Mouse (Mus musculus): ENCODE results near the gene Slc27a2. TPM values are rescaled to one million over a fixed set of nuclear protein-coding genes. Genes with fewer than 3 reads are reported as not detected.

Slc27a2 gene
- total RNA-seq, 2 experiments from 2014 or later, result 10.2 to 40.8 TPM

DNA sequence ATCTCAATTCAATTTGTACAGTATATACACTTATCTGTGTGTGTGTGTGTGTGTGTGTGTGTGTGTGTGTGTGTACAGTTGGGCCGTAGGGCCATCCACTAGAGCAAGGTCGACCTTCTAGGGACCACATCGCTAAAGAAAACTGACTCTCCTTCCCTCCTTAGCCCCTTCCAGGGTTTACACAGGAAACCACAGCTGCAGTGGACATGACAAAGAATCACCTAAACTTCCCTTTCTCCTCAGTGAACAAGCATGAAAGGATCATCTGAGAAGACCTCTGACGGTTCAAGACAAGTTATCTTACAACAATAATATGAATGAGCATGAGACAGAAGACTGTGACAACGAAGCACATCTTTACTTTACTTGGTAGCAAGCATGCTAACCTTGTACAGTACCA, 311 bp upstream of the Slc27a2 start:
- no peak for DNase-seq

DNA sequence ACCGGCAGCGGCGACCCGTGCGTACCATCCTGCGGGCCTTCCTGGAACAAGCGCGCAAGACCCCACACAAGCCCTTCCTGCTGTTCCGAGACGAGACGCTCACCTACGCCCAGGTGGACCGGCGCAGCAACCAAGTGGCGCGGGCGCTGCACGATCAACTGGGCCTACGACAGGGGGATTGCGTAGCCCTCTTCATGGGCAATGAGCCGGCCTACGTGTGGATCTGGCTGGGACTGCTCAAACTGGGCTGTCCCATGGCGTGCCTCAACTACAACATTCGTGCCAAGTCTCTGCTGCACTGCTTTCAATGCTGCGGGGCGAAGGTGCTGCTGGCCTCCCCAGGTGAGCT, 1.1 kb downstream of the Slc27a2 start:
- no peak for DNase-seq

DNA sequence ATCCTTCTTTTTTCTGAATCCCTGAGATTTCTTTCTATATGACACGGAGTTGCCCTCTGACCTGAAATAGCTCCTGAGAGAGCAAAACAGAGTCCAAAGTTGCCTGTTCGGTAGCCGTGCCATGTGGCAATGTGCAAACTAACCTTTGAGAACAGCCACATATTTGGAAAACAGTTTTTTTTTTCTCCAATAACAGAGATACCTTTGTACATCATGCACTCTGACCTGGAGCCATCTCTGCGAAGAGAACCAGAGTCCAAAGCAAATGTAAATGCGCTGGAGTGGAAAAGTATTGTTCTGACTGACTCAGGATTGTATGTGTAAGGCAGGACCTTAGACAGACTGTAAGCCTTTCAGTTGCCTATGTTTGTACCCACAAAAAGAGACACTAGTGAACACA, 3.3 kb downstream of the Slc27a2 start:
- no peak for DNase-seq

DNA sequence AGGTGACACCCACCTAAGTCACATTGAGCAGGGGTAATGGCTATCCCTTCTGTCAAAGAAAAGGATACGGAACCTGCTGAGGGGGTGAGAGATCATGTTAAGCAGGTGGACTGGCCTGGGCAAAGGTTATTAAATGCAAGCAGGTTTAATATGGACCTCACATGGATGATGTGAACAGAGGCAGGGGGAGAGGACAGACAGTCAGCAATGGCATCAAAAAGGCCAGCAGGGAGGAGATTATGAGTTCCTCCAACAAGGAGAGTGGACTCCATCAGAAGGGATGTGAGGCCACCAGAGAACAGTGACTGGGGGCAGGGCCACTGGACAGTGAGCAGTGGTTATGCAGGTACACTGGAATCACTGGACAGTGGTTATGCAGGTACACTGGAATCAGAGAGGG, 7.9 kb downstream of the Slc27a2 start:
- no peak for DNase-seq

DNA sequence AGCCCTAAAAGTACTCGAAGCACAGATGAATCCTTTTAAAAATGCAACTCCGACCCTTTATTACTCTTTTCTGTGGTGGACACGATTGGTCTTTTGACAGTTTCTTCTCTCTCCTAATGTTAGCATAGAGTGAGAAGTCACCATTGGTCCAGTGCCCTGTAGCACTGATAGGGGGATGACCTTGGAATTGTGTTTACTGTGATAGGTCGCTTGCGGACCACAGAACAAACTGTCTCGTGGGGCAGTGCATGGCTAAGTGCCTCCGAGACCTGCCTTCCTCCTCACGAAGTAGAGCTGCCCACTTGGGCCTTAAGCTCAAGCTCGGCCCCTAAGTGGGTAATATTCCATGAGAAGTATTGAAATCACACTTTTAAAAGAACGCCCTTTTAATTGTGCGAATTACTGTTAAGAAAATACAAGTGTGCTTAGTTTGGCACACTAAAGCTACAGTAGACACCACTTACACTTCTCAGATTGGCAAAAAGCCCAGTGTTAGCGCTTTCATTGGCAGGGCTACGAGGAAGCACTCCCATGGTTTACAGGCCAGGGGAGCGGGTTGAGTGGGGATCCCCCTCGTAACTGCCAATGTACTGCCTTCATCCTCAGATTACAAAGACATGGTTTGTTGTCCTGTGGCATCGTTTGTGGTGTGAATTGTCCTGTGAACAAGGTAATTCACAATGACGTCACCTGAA, 11.4 kb downstream of the Slc27a2 start:
- DNase-seq, result peak in 1 of 2 experiments; percentile 19

DNA sequence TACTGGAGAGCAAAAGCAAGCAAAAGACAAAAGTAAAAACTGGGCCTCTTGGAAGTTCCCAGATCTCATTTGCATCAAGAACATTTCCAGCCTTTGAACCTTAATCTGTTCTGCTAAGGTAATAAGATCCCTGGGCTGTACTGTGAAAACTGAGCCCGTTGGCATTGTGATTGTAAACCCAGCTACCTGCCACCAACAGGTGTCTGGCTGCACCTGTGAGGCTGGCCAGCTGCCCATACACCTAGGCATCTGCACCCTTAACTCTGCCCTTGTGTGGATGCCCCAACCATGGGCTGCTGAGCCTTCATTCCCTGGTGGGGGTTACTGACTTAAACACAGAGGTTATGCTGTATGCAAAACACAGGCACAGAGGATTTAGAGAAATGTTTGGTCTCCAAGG, 20.0 kb downstream of the Slc27a2 start:
- DNase-seq, result no peak

DNA sequence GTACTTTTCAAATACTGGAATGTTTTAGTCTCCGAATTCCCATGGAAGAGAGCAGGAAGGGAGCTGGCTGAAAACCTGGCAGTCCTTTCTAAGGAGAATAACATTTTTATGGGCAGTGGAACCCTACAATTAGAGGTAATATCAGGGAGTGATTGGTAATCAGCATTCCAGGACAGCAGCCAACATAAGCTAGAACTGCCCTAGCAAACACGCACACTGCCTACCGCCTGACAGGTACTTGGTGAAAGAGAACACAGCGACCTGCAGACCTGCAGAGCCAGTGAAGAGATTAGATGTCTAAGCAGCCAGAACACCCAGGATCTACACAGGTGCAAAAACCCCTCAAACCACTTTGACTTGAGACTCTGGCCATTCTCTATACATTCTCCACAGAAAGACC, 20.5 kb downstream of the Slc27a2 start:
- DNase-seq, result no peak

DNA sequence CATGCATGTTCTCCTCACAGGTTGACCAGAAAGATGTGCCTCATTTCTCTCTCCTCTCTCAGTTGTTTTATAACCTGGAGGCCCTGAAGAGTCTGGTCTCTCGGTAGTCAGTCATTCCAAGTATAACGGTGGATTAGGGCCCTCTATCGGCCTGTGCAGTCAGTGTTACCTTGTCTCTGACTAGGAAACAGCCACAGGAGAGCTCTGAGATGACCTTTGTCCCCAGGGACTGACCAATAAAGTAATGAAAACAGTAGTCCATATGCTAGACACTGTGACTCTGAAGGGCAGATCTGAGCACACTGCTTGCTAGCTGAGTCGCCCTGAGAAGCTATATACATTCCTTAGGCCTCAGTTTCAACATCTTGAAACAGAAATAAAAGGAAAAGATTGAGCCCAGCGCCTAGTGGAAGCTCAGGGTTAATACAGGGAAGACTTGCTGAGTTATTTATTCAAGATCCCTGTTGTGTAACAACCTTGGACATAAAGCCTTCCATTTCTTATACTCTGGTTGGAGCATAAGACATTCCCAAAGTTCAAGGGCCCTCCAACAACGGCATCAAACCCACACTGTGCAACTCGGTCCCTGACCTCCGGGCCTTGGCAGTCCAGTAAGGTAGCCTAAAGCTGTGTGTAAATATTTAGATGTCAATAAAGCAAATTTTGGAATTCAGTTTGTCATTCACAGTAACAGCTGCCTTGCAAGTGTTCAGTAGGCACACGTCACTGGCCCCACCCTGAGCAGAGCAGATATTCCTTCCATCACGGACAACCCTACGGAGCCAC, 23.4 kb downstream of the Slc27a2 start:
- DNase-seq, result no peak

DNA sequence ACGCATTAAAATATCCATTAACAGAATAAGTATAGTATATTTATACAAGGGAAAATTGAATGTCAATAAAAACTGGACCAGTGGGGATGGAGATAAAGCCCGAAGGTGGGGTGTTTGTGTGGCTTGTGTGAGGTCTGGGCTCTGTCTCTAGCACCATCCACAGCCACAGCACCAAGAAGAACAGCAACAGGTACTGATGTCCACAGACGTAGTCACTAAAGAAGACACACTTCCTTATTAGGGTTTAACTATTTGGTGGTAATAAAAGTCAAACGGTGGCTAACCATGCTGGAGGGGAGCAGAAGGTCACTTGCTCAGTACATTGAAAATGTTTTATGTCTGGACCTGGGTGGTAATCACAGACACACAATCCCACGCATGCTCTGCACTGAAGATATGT, 25.2 kb downstream of the Slc27a2 start:
- DNase-seq, result no peak

DNA sequence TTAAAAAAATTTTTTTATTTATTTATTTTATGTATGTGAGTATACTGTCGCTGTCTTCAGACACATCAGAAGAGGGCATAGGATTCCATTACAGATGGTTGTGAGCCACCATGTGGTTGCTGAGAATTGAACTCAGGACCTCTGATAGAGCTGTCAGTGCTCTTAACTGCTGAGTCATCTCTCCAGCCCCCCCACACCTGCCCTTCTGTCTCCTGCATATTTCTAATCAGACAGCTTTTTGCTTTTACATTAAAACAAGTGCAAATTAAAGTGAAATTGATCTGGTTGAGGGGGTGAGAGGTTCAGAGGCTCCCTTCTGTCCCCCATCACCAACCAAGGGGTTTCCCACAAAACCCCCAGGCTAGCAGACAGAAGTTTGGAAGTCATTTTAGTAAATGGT, 27.1 kb downstream of the Slc27a2 start:
- DNase-seq, result no peak

DNA sequence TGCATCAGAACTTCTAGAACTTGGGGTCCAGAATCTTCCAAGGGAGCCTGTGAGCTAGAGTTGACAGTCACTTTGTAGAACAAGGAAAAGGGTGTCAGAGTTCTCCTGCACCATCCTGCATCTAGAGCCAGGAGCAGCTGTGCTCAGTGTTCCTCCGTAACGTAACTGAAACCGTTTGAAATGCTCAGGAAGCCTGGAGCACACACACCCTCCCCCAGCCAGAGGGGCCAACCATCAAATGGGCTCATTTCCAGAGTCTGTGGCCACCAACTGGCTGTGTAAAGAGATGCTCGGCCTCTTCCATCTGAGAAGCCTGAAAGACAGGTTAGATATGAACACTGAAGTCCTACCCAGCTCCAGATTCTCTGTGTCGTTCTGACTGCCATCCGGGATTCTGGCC, 31.8 kb downstream of the Slc27a2 start:
- DNase-seq, result no peak

DNA sequence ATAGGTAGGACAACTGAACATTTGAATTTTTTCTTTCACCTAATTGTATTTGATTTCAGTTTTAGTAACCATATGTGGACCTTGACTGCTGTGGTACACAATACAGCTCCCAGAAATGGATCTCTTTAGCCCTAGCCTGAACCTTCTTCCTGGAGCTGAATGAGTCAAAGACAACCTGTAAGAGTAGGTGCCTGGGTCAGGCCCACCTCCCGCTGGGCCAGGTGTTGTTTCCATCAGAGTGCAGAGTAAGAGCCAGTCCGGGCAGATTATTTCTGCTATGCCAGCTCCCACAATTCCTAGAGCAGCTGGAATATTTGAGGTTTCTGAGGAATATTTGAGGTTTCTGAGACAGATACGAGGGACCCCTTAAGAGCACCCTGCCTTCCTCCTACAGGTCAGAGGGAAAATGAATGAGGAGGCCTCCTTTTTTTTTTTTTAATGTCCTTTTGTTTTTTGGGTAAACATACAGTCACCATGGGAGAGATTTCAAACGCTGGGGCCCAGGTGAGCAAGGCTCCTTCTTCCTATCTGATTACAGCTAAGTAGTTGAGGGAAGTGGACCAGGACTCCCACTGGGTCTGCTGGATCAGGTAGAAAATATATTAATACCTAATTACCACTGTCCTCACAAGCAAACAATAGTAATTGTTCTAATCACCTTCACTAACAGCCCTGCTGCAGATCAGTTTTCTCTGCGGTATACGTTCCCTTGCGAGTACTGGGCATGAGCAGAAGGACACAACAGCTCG, 32.6 kb downstream of the Slc27a2 start:
- DNase-seq, result no peak

DNA sequence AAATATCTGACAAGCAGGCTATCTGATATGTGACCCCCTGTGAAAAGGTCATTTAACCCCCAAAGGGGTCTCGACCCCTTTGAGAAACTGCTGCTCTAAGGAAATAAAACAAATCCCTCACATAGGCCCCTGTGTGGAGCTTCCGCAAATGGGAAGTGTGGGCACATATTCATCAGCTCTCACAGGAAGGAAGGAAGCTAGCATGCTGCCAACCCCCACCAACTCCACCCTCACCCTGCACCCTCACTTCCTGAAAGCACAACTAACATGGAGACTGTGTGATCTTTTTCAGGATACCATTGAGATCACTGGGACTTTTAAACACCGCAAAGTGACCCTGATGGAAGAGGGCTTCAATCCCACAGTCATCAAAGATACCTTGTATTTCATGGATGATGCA, 35.3 kb downstream of the Slc27a2 start:
- no peak for DNase-seq

DNA sequence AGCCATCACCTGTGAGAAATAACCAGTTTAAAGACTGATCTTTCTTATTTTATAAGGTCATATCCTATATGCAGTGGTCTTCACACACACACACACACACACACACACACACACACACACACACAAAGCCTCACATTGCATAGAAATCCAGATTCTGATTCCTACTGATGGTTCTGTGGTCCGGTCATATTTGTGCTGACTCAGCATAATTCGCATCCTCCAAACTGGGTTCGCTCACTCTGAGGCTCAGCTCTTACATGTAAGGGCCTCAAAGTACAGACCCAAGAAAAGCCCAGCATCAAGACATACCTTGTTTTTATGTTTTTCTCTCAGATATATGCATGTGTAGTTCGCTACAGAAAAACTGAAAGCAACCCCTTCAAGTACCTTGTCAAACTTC, 39.1 kb downstream of the Slc27a2 start:
- no peak for DNase-seq

DNA sequence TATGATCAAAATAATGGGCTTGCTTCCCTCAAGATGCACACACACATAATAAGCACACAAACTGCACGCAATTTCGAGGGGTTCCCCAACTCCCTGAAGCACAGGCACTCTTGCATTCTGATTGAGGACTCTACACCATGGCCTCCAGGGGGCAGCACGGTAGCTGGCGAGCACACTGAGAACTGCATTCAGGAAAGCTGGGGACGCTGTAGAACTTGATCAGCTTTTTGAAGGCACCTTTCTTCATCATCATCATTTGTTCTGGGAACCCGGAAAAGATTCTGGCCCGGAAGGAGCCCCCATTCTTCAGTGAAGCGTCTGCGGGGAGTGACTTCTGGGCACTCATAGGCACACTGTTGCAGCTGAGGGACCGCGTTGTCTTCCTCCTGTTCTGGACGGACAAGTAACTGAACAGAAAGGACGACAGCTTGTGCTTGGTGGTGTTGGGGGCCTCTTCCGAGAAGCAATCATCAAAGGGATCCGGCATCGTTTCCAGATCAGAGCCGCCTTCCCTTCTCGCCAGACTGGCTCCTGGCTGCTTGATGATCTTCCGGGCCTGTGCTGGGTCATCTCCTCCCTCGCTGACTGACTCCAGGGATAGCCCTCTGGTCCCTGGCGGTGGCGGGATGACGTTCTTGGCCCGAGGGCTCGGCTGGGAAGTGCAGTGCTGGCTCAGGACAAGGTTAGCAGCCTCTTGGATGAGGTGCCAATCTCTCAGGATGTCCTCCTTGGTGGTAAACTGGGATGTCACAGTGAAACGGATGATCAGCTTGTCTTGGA, 41.8 kb downstream of the Slc27a2 start:
- DNase-seq, result peak; percentile 73 to 89

DNA sequence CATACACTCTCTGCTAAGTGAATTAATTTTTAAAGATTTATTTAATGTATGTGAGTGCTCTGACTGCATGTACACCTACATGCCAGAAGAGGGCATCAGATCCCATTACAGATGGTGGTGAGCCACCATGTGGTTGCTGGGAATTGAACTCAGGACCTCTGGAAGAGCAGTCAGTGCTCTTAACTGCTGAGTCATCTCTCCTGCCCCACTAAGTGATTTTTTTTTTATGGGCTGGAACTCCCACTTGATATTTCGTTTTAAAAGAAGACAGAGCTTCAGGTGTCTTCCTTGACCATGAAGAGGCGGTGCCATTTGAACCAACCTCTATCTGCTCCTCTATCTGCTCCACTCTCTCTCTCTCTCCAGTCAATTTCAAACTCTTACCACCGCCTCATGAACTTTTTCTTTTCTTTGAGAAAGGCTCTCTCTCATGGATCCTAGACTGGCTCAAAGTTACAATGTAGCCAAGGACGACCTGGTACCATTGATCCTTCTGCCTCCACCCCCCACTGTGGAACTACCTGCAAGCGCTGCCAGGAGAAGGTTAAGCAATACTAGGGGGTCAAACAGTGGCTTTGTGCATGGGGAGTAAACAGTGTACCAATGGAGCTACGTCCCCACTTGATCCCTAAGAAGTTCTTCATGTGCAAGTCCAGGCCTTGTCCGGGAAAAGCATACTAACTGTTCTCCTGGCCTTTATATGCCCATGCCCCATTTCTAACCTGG, 44.3 kb downstream of the Slc27a2 start:
- DNase-seq, result no peak

DNA sequence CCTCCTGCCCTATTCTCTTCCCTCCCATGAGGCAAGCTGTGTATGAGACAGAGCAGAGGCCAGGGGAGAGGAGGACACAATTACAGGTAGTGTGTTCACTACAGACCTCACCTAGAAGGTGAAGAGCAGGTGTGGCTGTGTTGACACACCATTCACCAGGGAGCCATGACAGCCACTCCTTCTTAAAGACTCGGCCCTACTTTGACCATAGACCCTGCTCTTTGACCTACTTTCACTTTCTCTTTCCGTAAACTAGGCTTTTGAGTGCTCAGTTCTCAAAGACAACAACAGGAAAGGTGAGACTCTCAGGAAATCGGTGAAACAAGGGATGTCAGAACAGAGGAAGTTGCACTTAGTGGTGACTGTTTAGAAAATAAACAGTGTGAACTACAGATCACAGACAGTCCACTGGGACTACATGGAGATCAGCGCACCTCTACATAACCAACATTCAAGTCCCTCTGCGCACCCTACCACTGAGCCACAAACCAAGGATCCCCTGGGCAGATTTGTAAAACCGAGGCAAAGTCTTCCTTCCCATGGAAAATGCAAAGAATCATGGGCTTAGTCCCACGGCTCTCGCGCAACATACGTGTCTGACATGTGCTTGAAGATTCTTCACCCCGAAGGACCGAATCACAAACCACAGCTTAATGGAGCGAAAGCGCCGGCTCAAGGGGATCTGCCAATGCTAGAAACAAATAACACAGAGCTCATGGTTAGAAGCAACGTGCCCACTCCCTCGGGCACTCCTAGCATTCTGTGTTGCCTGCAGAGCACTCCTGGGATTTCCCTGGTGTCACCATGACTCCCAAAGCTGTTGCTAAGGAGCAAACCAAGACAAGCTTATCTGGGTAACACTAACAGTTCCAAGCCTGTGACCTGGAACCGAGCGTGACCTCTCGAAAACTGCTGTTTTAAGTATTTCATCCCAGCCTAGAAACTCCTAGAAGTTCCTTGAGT, 45.4 kb downstream of the Slc27a2 start:
- DNase-seq, result no peak

DNA sequence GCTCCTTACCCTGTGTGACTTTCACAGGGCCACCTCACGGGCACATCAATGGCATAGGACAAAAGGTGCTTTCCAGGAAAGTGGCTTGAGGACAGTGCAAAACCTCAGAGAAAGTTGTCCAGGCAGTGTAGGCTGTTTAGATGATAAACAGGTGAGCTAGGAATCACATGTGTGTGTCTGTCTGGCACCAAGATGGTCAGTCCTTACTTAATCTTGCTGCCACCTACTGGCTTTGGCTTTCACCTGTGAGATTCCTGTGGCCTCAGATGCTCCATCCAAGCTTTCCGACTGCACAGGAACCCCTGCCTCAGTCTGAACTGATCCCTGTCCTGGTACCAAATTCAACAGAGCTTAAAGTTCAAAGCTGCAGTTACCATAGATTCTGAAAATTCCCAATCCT, 46.2 kb downstream of the Slc27a2 start:
- DNase-seq, result no peak

DNA sequence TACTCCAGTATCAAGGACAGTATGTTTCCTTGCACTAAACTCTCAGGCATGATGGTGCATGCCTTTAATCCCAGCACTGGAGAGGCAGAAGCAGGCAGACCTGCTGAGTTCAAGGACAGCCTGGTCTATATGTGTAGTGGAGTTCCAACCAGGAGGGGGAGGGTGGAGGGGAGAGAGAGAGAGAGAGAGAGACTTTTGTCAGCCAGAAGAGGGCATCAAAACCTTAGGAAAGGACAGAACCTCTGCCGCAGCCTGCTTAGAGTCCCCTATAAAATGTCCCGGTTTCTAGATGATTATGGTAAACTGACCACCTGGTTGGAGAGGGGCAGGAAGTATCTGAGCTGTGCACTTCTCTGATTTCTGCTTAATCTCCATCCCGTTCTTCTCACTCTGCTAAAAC, 46.8 kb downstream of the Slc27a2 start:
- no peak for DNase-seq

DNA sequence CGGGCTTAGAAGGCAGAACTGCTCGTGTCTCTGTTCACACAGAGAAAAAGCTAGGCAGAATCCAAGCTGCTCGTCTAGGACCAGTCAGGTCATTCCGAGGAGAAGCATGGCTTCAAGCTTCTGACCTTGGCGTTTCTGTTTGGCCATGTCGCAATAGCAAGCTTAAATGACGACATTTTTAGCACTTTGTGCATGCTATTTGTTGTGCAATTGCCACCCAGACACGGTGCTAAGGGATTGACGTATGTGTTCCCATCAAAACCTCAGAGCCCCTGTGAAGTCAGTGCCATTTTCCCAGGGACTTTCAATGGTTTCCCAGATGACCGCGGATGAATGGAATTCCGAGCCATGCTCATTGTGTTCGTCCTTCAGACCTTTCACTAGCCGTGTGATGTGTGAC, 48.3 kb downstream of the Slc27a2 start:
- peak; percentile 23 to 38 for DNase-seq
